Mouse (Mus musculus) heart, adult 2 months (tissue): ENCODE results near the gene Mecom. TPM values are rescaled to one million over a fixed set of nuclear protein-coding genes. Genes with fewer than 3 reads are reported as not detected.
A peak's percentile ranks its signal among the peaks of the same experiment; 100 is the strongest.

Experiments
- DNase-seq, 2 experiments: peaks; one replicate each; pipeline ENCODE4 v3.0.0; 2021
- H3K27ac ChIP-seq: fragments of 200-600 bp; 2 replicates; pipeline ENCODE4 v1.8.1; 2022
- H3K27me3 ChIP-seq: fragments of 200-500 bp; 2 replicates; pipeline ENCODE4 v1.6.1; 2012; ENCODE audit warnings: mild to moderate bottlenecking, low read length, inconsistent platforms, mixed read lengths; ENCODE audit not compliant: control insufficient read depth, insufficient read depth
- H3K36me3 ChIP-seq: fragments of 200-500 bp; 2 replicates; pipeline ENCODE4 v1.6.1; 2012; ENCODE audit warnings: low read length, inconsistent platforms; ENCODE audit not compliant: control insufficient read depth, insufficient read depth
- H3K4me1 ChIP-seq: fragments of 200-500 bp; 2 replicates; pipeline ENCODE4 v1.6.1; 2011; ENCODE audit warnings: low read length; ENCODE audit not compliant: control insufficient read depth, insufficient read depth
- H3K4me3 ChIP-seq: fragments of 200-600 bp; 2 replicates; pipeline ENCODE4 v1.8.1; 2022
- H3K79me2 ChIP-seq: fragments of 200-500 bp; replicated peaks from 2 replicates; pipeline ENCODE4 v1.6.1; 2012; ENCODE audit warnings: mild to moderate bottlenecking, inconsistent platforms, low read length, moderate library complexity, mixed read lengths; ENCODE audit not compliant: control insufficient read depth, insufficient read depth
- H3K9ac ChIP-seq: fragments of 200-500 bp; 2 replicates; pipeline ENCODE4 v1.6.1; 2012; ENCODE audit warnings: low read depth, mild to moderate bottlenecking, control low read depth, inconsistent platforms, low read length, mixed read lengths
- CTCF ChIP-seq: fragments of 200-600 bp; IDR thresholded peaks from 2 replicates; pipeline ENCODE4 v1.8.1; 2022; ENCODE audit warnings: antibody characterized with exemption, mild to moderate bottlenecking, moderate library complexity
- EP300 ChIP-seq: fragments of 200-500 bp; IDR thresholded peaks from 2 replicates; pipeline ENCODE4 v1.6.1; 2011; ENCODE audit warnings: low read depth, low read length, control low read depth; ENCODE audit not compliant: insufficient read depth
- POLR2A ChIP-seq: fragments of 200-500 bp; IDR thresholded peaks from 2 replicates; pipeline ENCODE4 v1.6.1; 2011; ENCODE audit warnings: mild to moderate bottlenecking, low read depth, low read length, control low read depth; ENCODE audit not compliant: insufficient read depth
- WGBS: fragments of 180-500 bp; shearing (Covaris S2); methylation state at CpG from one replicate; pipeline ENCODE4 v1.1.7; 2018; 5-methylcytosine and 5-hydroxymethylcytosine counted together
- intact Hi-C: fragments of 180-260 bp; cut with DNase I; formaldehyde crosslinking; loops from one replicate; pipeline ENCODE4 v1.15.1; 2025
- polyA plus RNA-seq: library from polyadenylated mRNA; depleted of rRNA; stranded (reverse); fragments of >200 nt; gene quantifications from 2 replicates; pipeline ENCODE4 v1.2.3, GENCODE M21; 2012
- total RNA-seq, 2 experiments: library from RNA; stranded (reverse); gene quantifications; 2 replicates each; pipeline ENCODE4 v1.2.3; 2021

The Mecom gene
- total and polyA plus RNA-seq, 3 experiments: 5.2 to 18.6 (median 12.5) TPM

- TF ChIP-seq POLR2A (no peak), CTCF (no peak), EP300 (no peak)
- Histone ChIP-seq H3K9ac (no peak overlapping the region), H3K36me3 (no peaks in the 10 kb centered on the region), H3K4me3 (no peak overlapping the region), H3K79me2 (no peaks in the 10 kb centered on the region), H3K27me3 (no peaks in the 10 kb centered on the region), H3K4me1 (peaks cover 7% of the 10 kb centered on the region), H3K27ac (no peak overlapping the region)
- intact Hi-C loops: no loop called here
- 77% methylated on average over 15 of the region's 15 CpGs for WGBS
- DNase-seq: no peak
These were observed 94.0 kb downstream of the Mecom start for GRCm38 (mm10) chr3:30453546-30454455.

- TF ChIP-seq POLR2A (no peak), CTCF (no peak), EP300 (no peak)
- H3K27me3 ChIP-seq: no peaks in the 10 kb centered on the region
- no peak for DNase-seq
- H3K36me3 ChIP-seq: no peaks in the 10 kb centered on the region
- H3K9ac ChIP-seq: no peak overlapping the region
- intact Hi-C loops: no loop called here
- H3K4me1 ChIP-seq: peaks cover 6% of the 10 kb centered on the region
- no peaks in the 10 kb centered on the region for H3K79me2 ChIP-seq
- H3K27ac ChIP-seq: no peak overlapping the region
- H3K4me3 ChIP-seq: no peak overlapping the region
- 89% methylated on average over 6 of the region's 6 CpGs for WGBS
These were observed 94.8 kb downstream of the Mecom start for GRCm38 (mm10) chr3:30453046-30453445.

DNA sequence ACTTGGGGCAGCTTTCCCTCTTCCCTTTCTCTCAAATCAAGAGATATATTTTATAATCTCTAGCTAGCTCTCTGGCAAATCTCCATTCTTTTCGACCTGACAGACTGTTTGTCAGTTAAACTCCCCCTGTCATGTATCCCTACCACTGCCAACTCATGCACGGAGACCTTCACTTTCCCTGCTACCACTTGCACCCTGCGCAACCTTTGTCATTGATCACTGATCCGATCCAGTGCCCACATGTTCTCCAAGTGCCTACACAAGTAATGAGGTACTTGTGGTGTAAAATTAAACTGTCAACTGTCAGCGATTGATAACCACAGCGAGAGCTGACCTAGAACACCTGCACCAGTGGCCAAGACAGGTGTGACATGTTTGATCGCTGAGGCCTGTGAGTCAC, 95.3 kb downstream of the Mecom start:
- no peak overlapping the region for H3K27ac ChIP-seq
- H3K27me3 ChIP-seq: no peaks in the 10 kb centered on the region
- no peak for TF ChIP-seq EP300
- no peak for TF ChIP-seq CTCF
- no peak for TF ChIP-seq POLR2A
- H3K9ac ChIP-seq: no peak overlapping the region
- no peaks in the 10 kb centered on the region for H3K36me3 ChIP-seq
- H3K4me3 ChIP-seq: no peak overlapping the region
- 81% methylated on average over 7 of the region's 7 CpGs for WGBS
- DNase-seq: no peak
- H3K4me1 ChIP-seq: peaks cover 4% of the 10 kb centered on the region
- H3K79me2 ChIP-seq: no peaks in the 10 kb centered on the region
- intact Hi-C loops: no loop called here

- Histone ChIP-seq H3K27ac (no peak overlapping the region), H3K36me3 (no peaks in the 10 kb centered on the region), H3K4me3 (no peak overlapping the region), H3K27me3 (no peaks in the 10 kb centered on the region), H3K4me1 (peaks cover 2% of the 10 kb centered on the region), H3K9ac (no peak overlapping the region), H3K79me2 (no peaks in the 10 kb centered on the region)
- no peak for DNase-seq
- TF ChIP-seq CTCF (no peak), POLR2A (no peak), EP300 (no peak)
- intact Hi-C loops: no loop called here
- 80% methylated on average over 10 of the region's 10 CpGs for WGBS
These were observed 97.4 kb downstream of the Mecom start for GRCm38 (mm10) chr3:30450206-30450965.

GRCm38 (mm10) chr3:30448624-30449023, 99.2 kb downstream of the Mecom start:
- no peaks in the 10 kb centered on the region for H3K27me3 ChIP-seq
- DNase-seq: no peak
- intact Hi-C loops: no loop called here
- no peaks in the 10 kb centered on the region for H3K36me3 ChIP-seq
- TF ChIP-seq CTCF (peak; percentile 67), POLR2A (no peak), EP300 (no peak)
- H3K27ac ChIP-seq: no peak overlapping the region
- H3K9ac ChIP-seq: no peak overlapping the region
- WGBS: 90% methylated on average over 1 of the region's 1 CpGs
- peaks cover 2% of the 10 kb centered on the region for H3K4me1 ChIP-seq
- no peak overlapping the region for H3K4me3 ChIP-seq
- no peaks in the 10 kb centered on the region for H3K79me2 ChIP-seq
